Mouse (Mus musculus) forebrain, embryonic 11.5 days (tissue): ENCODE data around the gene Capn3. TPM values are rescaled to one million over a fixed set of nuclear protein-coding genes. Genes with fewer than 3 reads are reported as not detected.

Experiments used
- ATAC-seq: fragments of 200-750 bp; cut with Nextera tagmentation; replicated peaks from 2 replicates; pipeline ENCODE4 v1.8.0; 2017; ENCODE audit warnings: moderate TSS enrichment; ENCODE audit not compliant: low FRiP score
- DNase-seq: peaks from one replicate; pipeline ENCODE4 v3.0.0-alpha.2; 2017; ENCODE audit warnings: low spot score
- H3K27ac ChIP-seq: fragments of 300-500 bp; sonication (generic); 2 replicates; pipeline ENCODE4 v1.5.1; 2014; ENCODE audit warnings: low read depth, low read length
- H3K27me3 ChIP-seq: fragments of 300-500 bp; sonication (generic); 2 replicates; pipeline ENCODE4 v1.6.1; 2014; ENCODE audit warnings: mild to moderate bottlenecking, low read length, mixed read lengths; ENCODE audit not compliant: control insufficient read depth, insufficient read depth
- H3K36me3 ChIP-seq: fragments of 300-500 bp; sonication (generic); 2 replicates; pipeline ENCODE4 v1.6.1; 2014; ENCODE audit warnings: mild to moderate bottlenecking, low read length, moderate library complexity, mixed read lengths; ENCODE audit not compliant: control insufficient read depth, insufficient read depth
- H3K4me1 ChIP-seq: fragments of 300-500 bp; sonication (generic); replicated peaks from 2 replicates; pipeline ENCODE4 v1.6.1; 2014; ENCODE audit warnings: low read length, mixed read lengths; ENCODE audit not compliant: control insufficient read depth, insufficient read depth
- H3K4me2 ChIP-seq: fragments of 300-500 bp; sonication (generic); 2 replicates; pipeline ENCODE4 v1.6.1; 2014; ENCODE audit warnings: low read depth, mild to moderate bottlenecking, low read length, moderate library complexity, mixed read lengths; ENCODE audit not compliant: severe bottlenecking
- H3K4me3 ChIP-seq: fragments of 300-500 bp; sonication (generic); 2 replicates; pipeline ENCODE4 v1.5.1; 2014; ENCODE audit warnings: low read depth, low read length
- H3K9ac ChIP-seq: fragments of 300-500 bp; sonication (generic); 2 replicates; pipeline ENCODE4 v1.6.1; 2014; ENCODE audit warnings: low read length
- H3K9me3 ChIP-seq: fragments of 300-500 bp; sonication (generic); 2 replicates; pipeline ENCODE4 v1.6.1; 2016; ENCODE audit warnings: low read length, mixed read lengths; ENCODE audit not compliant: control insufficient read depth
- WGBS: fragments of 180-500 bp; shearing (Covaris S2); extraction: QIAGEN DNeasy Blood & Tissue Kit; methylation state at CpG from one replicate; pipeline ENCODE4 v1.1.7; 2014; 5-methylcytosine and 5-hydroxymethylcytosine counted together
- polyA plus RNA-seq: library from polyadenylated mRNA; unstranded; fragments of >200 nt; fragmentation: Nextera tagmentation; extraction: Ambion mirVana; gene quantifications from 2 replicates; pipeline ENCODE4 v1.2.1, GENCODE M21; 2014

The Capn3 gene
- polyA plus RNA-seq, 1 experiment from 2014 or later: 4.4 TPM

DNA sequence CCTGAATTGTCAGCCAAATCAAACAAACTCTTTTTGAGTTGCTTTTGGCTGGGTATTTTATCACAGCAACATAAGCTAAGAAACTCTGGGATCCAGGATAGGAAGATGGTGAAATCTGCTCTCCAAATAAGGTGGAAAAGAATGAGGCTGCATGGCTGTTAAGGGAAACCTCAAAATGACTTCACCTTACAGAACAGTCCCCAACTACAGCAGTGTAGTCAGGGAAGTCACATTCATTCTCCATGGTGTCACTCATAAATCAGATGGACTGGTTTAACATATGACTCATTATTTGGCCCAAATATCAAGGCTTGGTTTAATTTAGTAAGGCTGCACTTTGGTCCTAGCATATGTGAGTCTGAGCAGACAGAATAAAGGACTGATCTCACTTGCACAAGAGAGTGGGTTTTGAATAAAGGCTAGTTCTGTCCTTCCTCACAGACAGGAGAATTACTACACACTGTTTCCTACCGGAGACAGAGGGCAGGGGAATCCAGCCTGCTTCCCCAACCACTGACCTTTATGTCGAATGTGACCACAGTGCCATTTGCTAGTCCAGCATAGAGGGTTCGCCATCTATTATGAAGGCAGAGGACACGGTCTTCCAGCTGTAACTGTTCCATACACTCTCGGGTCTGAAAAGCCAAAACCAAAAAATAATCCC, 62.9 kb downstream of the Capn3 start:
- Histone ChIP-seq H3K9ac (no peak overlapping the region), H3K4me3 (no peak overlapping the region), H3K27me3 (no peaks in the 10 kb centered on the region), H3K27ac (no peak overlapping the region), H3K9me3 (no peaks in the 10 kb centered on the region), H3K4me2 (no peak overlapping the region), H3K36me3 (peaks cover 10% of the 10 kb centered on the region; the same call in 1 of the 2 replicates), H3K4me1 (no peaks in the 10 kb centered on the region)
- DNase-seq: no peak
- WGBS: 87% methylated on average over 5 of the region's 5 CpGs
- ATAC-seq: no peak

DNA sequence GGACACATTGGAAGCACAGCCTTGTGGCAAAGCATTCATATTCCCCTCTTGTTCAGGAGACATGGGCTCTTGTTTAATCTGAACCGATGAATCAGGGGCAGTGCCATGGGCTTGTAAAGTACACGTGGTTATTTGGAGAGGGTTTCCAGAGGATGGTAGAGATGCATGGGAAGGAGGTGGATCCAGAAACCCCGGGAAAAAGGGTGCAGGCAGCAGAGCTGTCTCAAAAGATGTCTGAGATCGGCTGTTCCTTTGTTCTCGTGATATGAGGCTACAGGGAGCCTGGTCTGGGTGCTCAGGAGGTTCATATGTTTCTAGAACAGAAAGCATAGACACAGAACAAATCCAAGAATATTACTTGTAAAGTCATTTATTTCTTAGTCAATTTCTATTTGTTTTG, 71.0 kb downstream of the Capn3 start:
- Histone ChIP-seq H3K9ac (no peak overlapping the region), H3K9me3 (no peaks in the 10 kb centered on the region), H3K27ac (no peak overlapping the region), H3K4me2 (no peak overlapping the region), H3K27me3 (no peaks in the 10 kb centered on the region), H3K4me1 (no peaks in the 10 kb centered on the region), H3K36me3 (peaks cover 12% of the 10 kb centered on the region; the same call in 1 of the 2 replicates), H3K4me3 (no peak overlapping the region)
- DNase-seq (no peak), ATAC-seq (no peak)
- 91% methylated on average over 5 of the region's 5 CpGs for WGBS

DNA sequence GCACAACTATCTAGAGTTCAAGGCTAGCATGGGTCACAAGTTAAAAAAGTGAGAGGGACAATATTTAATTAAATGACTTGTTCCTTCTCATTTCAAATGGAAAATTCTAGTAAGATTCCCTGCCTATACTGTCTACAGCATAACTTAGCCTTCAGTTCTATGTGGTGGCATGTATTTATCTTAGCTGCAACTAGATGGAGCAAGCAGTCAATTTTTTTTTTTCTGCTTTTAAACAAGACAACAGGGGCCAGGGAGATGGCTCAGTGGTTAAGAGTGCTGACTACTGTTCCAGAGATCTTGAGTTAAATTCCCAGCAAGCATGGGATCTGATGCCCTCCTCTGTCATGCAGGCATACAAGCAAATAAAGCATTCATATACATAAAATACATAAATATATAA, 73.7 kb downstream of the Capn3 start:
- H3K4me2 ChIP-seq: no peak overlapping the region
- H3K27me3 ChIP-seq: no peaks in the 10 kb centered on the region
- no peaks in the 10 kb centered on the region for H3K4me1 ChIP-seq
- ATAC-seq (no peak), DNase-seq (no peak)
- no peak overlapping the region for H3K4me3 ChIP-seq
- H3K36me3 ChIP-seq: peaks cover 10% of the 10 kb centered on the region; the same call in 1 of the 2 replicates
- H3K9ac ChIP-seq: no peak overlapping the region
- no peaks in the 10 kb centered on the region for H3K9me3 ChIP-seq
- H3K27ac ChIP-seq: no peak overlapping the region

- H3K36me3 ChIP-seq: peaks cover 7% of the 10 kb centered on the region; the same call in 1 of the 2 replicates
Measured at GRCm38 (mm10) chr2:120531223-120531622, 75.4 kb downstream of the Capn3 start.

GRCm38 (mm10) chr2:120539333-120539732, 83.5 kb downstream of the Capn3 start:
- no peak overlapping the region for H3K9ac ChIP-seq
- 85% methylated on average over 3 of the region's 3 CpGs for WGBS
- H3K36me3 ChIP-seq: peaks cover 2% of the 10 kb centered on the region; the same call in 1 of the 2 replicates
- no peak overlapping the region for H3K4me2 ChIP-seq
- no peaks in the 10 kb centered on the region for H3K4me1 ChIP-seq
- no peaks in the 10 kb centered on the region for H3K27me3 ChIP-seq
- H3K4me3 ChIP-seq: no peak overlapping the region
- no peaks in the 10 kb centered on the region for H3K9me3 ChIP-seq
- no peak for DNase-seq
- no peak overlapping the region for H3K27ac ChIP-seq
- no peak for ATAC-seq

More at GRCm38 (mm10) chr2:120531223-120531622, 75.4 kb downstream of the Capn3 start:
- no peak overlapping the region for H3K4me3 ChIP-seq
- no peaks in the 10 kb centered on the region for H3K9me3 ChIP-seq
- no peaks in the 10 kb centered on the region for H3K27me3 ChIP-seq
- H3K4me1 ChIP-seq: no peaks in the 10 kb centered on the region
- ATAC-seq (no peak), DNase-seq (no peak)
- 93% methylated on average over 4 of the region's 4 CpGs for WGBS
- no peak overlapping the region for H3K9ac ChIP-seq
- H3K4me2 ChIP-seq: no peak overlapping the region
- H3K27ac ChIP-seq: no peak overlapping the region

DNA sequence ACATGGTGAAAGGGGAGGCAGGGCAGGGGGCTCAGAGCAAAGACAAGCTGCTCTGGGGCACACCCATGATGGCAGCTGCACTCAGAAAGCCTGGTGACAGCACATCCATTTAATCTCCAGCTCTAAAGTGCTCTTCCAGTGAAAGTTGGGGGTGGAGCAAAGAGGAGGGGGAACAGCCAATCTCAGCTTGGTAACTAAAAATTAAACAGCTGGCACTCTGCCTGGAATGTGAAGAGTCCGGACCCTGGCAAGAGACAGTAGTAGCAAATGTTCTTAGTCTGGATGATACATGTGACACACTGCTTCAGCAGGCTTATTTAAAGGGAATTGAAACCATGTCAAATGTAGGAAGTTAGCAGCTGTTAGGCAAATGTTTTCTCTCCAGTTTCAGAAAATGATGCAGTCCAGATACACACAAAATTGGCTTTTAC, 84.0 kb downstream of the Capn3 start:
- Histone ChIP-seq H3K36me3 (peaks cover 2% of the 10 kb centered on the region; the same call in 1 of the 2 replicates), H3K9me3 (no peaks in the 10 kb centered on the region), H3K4me3 (no peak overlapping the region), H3K27me3 (no peaks in the 10 kb centered on the region), H3K9ac (no peak overlapping the region), H3K27ac (no peak overlapping the region), H3K4me2 (no peak overlapping the region), H3K4me1 (no peaks in the 10 kb centered on the region)
- 68% methylated on average over 1 of the region's 1 CpGs for WGBS
- DNase-seq (no peak), ATAC-seq (no peak)

DNA sequence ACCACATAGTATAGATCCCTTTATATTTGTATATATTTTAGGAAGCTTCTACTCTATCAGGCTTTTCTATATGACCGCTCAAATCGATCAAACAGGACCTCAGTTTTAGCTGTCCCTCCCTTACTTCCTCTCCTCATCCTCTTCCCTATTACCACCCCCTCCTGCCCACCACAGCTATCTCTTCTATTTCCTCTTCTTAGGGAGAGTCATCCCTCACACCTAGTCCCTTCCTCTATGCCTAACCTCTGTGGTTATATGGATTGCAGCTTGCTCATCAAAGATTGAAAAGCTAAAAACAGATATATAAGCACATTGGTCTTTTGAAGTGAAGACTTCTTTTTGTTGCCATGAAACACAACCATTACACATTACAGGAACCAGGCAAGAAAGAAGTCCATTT, 88.9 kb downstream of the Capn3 start:
- no peaks in the 10 kb centered on the region; the same call in 1 of the 2 replicates for H3K36me3 ChIP-seq
- H3K4me1 ChIP-seq: no peaks in the 10 kb centered on the region
- 98% methylated on average over 2 of the region's 2 CpGs for WGBS
- no peaks in the 10 kb centered on the region for H3K27me3 ChIP-seq
- no peaks in the 10 kb centered on the region for H3K9me3 ChIP-seq
- no peak for DNase-seq
- no peak for ATAC-seq
- H3K27ac ChIP-seq: no peak overlapping the region
- no peak overlapping the region for H3K4me3 ChIP-seq
- no peak overlapping the region for H3K9ac ChIP-seq
- H3K4me2 ChIP-seq: no peak overlapping the region
